Mouse (Mus musculus): ENCODE data around the gene Thap7. TPM values are rescaled to one million over a fixed set of nuclear protein-coding genes. Genes with fewer than 3 reads are reported as not detected.

Gene Thap7
- total and polyA plus RNA-seq, 3 experiments = 65.4 to 65.5 TPM; not detected in 1

- Histone ChIP-seq H3K9me3 (replicated peaks; ENCODE audit: insufficient read depth, low read length) (no peaks in the 10 kb centered on the region), H3K27me3 (ENCODE audit: control insufficient read depth in 1 of 2, insufficient read depth in 2 of 2, low read length in 2 of 2) (peaks cover 0 to 4% of the 10 kb centered on the region in 2 experiments; a peak in 1 of 4 replicates), H3K79me2 (ENCODE audit: control insufficient read depth, insufficient read depth, low read length, poor library complexity) (peaks cover 18% of the 10 kb centered on the region), H3K4me1 (ENCODE audit: control insufficient read depth in 1 of 2, insufficient read depth in 2 of 2, low read length in 2 of 2) (peaks cover 0 to 13% of the 10 kb centered on the region in 2 experiments; a peak in 2 of 4 replicates), H3K27ac (ENCODE audit: control insufficient read depth, low read depth, low read length) (no peak overlapping the region), H3K4me3 (ENCODE audit: control insufficient read depth in 1 of 2, insufficient read depth in 1 of 2, low read depth in 2 of 2, low read length in 2 of 2) (no peak overlapping the region), H3K9ac (ENCODE audit: control insufficient read depth, low read depth, low read length, poor library complexity, severe bottlenecking) (no peak overlapping the region), H3K36me3 (ENCODE audit: control insufficient read depth in 1 of 2, insufficient read depth in 2 of 2, low read length in 2 of 2) (peaks cover 0 to 12% of the 10 kb centered on the region in 2 experiments; a peak in 2 of 4 replicates)
- DNase-seq (ENCODE audit: low read depth, low spot score) = peak; percentile 51
- peak; percentile 60 for TF ChIP-seq RAD21 (IDR thresholded peaks at IDR 0.05; ENCODE audit: low read depth, low read length)
- TF ChIP-seq SMC3 (IDR thresholded peaks at IDR 0.05; ENCODE audit: low read depth, low read length) = peak; percentile 41
- no peak for TF ChIP-seq CHD1 (IDR thresholded peaks at IDR 0.05; ENCODE audit: low read depth, low read length)
- TF ChIP-seq CTCF (IDR thresholded peaks at IDR 0.05 in 2 of 3, conservative IDR thresholded peaks at IDR 0.05 in 1 of 3; ENCODE audit: control insufficient read depth in 1 of 3, insufficient read depth in 1 of 3, low read depth in 2 of 3, low read length in 3 of 3, poor library complexity in 1 of 3, severe bottlenecking in 1 of 3) = peak; percentile 13 to 62 (median 48); a peak in 4 of 6 replicates
- TF ChIP-seq ZC3H11A (IDR thresholded peaks at IDR 0.05; ENCODE audit: low read depth, low read length) = peak; percentile 35; the same call in 1 of the 2 replicates
Measured at GRCm38 (mm10) chr16:17532271-17532670, 1.3 kb upstream of the Thap7 start.

GRCm38 (mm10) chr16:17529981-17530586 is 852 bp downstream of the Thap7 start:
- no peak for DNase-seq (ENCODE audit: low read depth, low spot score)
- H3K36me3 ChIP-seq (ENCODE audit: control insufficient read depth in 1 of 2, insufficient read depth in 2 of 2, low read length in 2 of 2) = peaks cover 0 to 12% of the 10 kb centered on the region in 2 experiments; a peak in 2 of 4 replicates
- no peaks in the 10 kb centered on the region for H3K27me3 ChIP-seq (ENCODE audit: control insufficient read depth in 1 of 2, insufficient read depth in 2 of 2, low read length in 2 of 2)
- H3K27ac ChIP-seq (ENCODE audit: control insufficient read depth, low read depth, low read length) = peak overlapping the region; percentile 89
- H3K4me1 ChIP-seq (ENCODE audit: control insufficient read depth in 1 of 2, insufficient read depth in 2 of 2, low read length in 2 of 2) = peaks cover 0 to 13% of the 10 kb centered on the region in 2 experiments; a peak in 2 of 4 replicates
- H3K4me3 ChIP-seq (ENCODE audit: control insufficient read depth in 1 of 2, insufficient read depth in 1 of 2, low read depth in 2 of 2, low read length in 2 of 2) = peak overlapping the region; percentile 54 to 100
- no peak for TF ChIP-seq ETS1 (IDR thresholded peaks at IDR 0.05; ENCODE audit: low read depth, low read length)
- no peak for TF ChIP-seq UBTF (IDR thresholded peaks at IDR 0.05; ENCODE audit: borderline replicate concordance, insufficient read depth, low read depth, low read length)
- TF ChIP-seq ZNF384 (IDR thresholded peaks at IDR 0.05; ENCODE audit: low read depth, low read length) = no peak
- TF ChIP-seq POLR2A (IDR thresholded peaks at IDR 0.05; ENCODE audit: control insufficient read depth in 1 of 2, insufficient read depth in 1 of 2, low read depth in 1 of 2, low read length in 2 of 2, poor library complexity in 1 of 2) = no peak
- no peak for TF ChIP-seq USF1 (IDR thresholded peaks at IDR 0.05; ENCODE audit: low read depth, low read length)
- H3K9ac ChIP-seq (ENCODE audit: control insufficient read depth, low read depth, low read length, poor library complexity, severe bottlenecking) = peak overlapping the region; percentile 99
- no peaks in the 10 kb centered on the region for H3K9me3 ChIP-seq (replicated peaks; ENCODE audit: insufficient read depth, low read length)
- H3K79me2 ChIP-seq (ENCODE audit: control insufficient read depth, insufficient read depth, low read length, poor library complexity) = peaks cover 18% of the 10 kb centered on the region

GRCm38 (mm10) chr16:17528276-17528675 is 2.7 kb downstream of the Thap7 start:
- Histone ChIP-seq H3K4me3 (ENCODE audit: control insufficient read depth in 1 of 2, insufficient read depth in 1 of 2, low read depth in 2 of 2, low read length in 2 of 2) (no peak overlapping the region), H3K9ac (ENCODE audit: control insufficient read depth, low read depth, low read length, poor library complexity, severe bottlenecking) (no peak overlapping the region), H3K4me1 (ENCODE audit: control insufficient read depth in 1 of 2, insufficient read depth in 2 of 2, low read length in 2 of 2) (peaks cover 0 to 13% of the 10 kb centered on the region in 2 experiments; a peak in 2 of 4 replicates), H3K79me2 (ENCODE audit: control insufficient read depth, insufficient read depth, low read length, poor library complexity) (peaks cover 18% of the 10 kb centered on the region), H3K9me3 (replicated peaks; ENCODE audit: insufficient read depth, low read length) (no peaks in the 10 kb centered on the region), H3K27ac (ENCODE audit: control insufficient read depth, low read depth, low read length) (no peak overlapping the region), H3K27me3 (ENCODE audit: control insufficient read depth in 1 of 2, insufficient read depth in 2 of 2, low read length in 2 of 2) (no peaks in the 10 kb centered on the region), H3K36me3 (ENCODE audit: control insufficient read depth in 1 of 2, insufficient read depth in 2 of 2, low read length in 2 of 2) (peaks cover 0 to 12% of the 10 kb centered on the region in 2 experiments; a peak in 2 of 4 replicates)
- no peak for DNase-seq (ENCODE audit: low read depth, low spot score)
- TF ChIP-seq TBP (IDR thresholded peaks at IDR 0.05; ENCODE audit: low read depth, low read length) = no peak
- TF ChIP-seq E2F4 (IDR thresholded peaks at IDR 0.05; ENCODE audit: borderline replicate concordance, low read depth, low read length) = no peak
- TF ChIP-seq UBTF (IDR thresholded peaks at IDR 0.05; ENCODE audit: borderline replicate concordance, insufficient read depth, low read depth, low read length) = no peak
- TF ChIP-seq ELF1 (IDR thresholded peaks at IDR 0.05; ENCODE audit: low read depth, low read length) = no peak
- no peak for TF ChIP-seq SIN3A (IDR thresholded peaks at IDR 0.05; ENCODE audit: low read length)
- no peak for TF ChIP-seq TAL1 (IDR thresholded peaks at IDR 0.05; ENCODE audit: low read length)
- no peak for TF ChIP-seq MAFK (IDR thresholded peaks at IDR 0.05; ENCODE audit: borderline replicate concordance, low read depth, low read length)
- TF ChIP-seq POLR2A (IDR thresholded peaks at IDR 0.05; ENCODE audit: control insufficient read depth in 1 of 2, insufficient read depth in 1 of 2, low read depth in 1 of 2, low read length in 2 of 2, poor library complexity in 1 of 2) = no peak
- no peak for TF ChIP-seq MYB (IDR thresholded peaks at IDR 0.05; ENCODE audit: low read depth, low read length)
- no peak for TF ChIP-seq CHD2 (IDR thresholded peaks at IDR 0.05; ENCODE audit: low read length)
- TF ChIP-seq RCOR1 (IDR thresholded peaks at IDR 0.05; ENCODE audit: low read depth, low read length) = no peak
